Mouse (Mus musculus) C2C12 (cell line): Measurements from ENCODE around the gene Tnxb. TPM values are rescaled to one million over a fixed set of nuclear protein-coding genes. Genes with fewer than 3 reads are reported as not detected.

Experiments
- H3K27me3 ChIP-seq: one replicate; pipeline ENCODE4 v1.6.1; 2011; ENCODE audit not compliant: control insufficient read depth, insufficient read depth, insufficient read length
- H3K36me3 ChIP-seq: one replicate; pipeline ENCODE4 v1.6.1; 2011; ENCODE audit not compliant: control insufficient read depth, insufficient read depth
- H3K4me3 ChIP-seq: one replicate; pipeline ENCODE4 v1.5.1; 2011; ENCODE audit warnings: mild to moderate bottlenecking, control low read depth; ENCODE audit not compliant: poor library complexity, insufficient read depth, severe bottlenecking
- H3K79me2 ChIP-seq: one replicate; pipeline ENCODE4 v1.6.1; 2011; ENCODE audit not compliant: control insufficient read depth, insufficient read depth
- H3K79me3 ChIP-seq: one replicate; pipeline ENCODE4 v1.6.1; 2011; ENCODE audit warnings: low read depth, control low read depth
- H3ac ChIP-seq: one replicate; pipeline ENCODE3; 2011; ENCODE audit warnings: low read depth; ENCODE audit not compliant: control insufficient read depth, insufficient read length
- CEBPB ChIP-seq: IDR thresholded peaks from one replicate; pipeline ENCODE4 v1.6.1; 2011; ENCODE audit warnings: low read depth, mild to moderate bottlenecking, control low read depth, moderate library complexity
- CTCF ChIP-seq: IDR thresholded peaks from one replicate; pipeline ENCODE4 v1.5.1; 2011; ENCODE audit not compliant: control insufficient read depth, insufficient read depth, insufficient read length
- FOSL1 ChIP-seq: IDR thresholded peaks from one replicate; pipeline ENCODE4 v1.8.0; 2011; ENCODE audit warnings: mild to moderate bottlenecking, low read length; ENCODE audit not compliant: poor library complexity, insufficient read depth, severe bottlenecking
- MAX ChIP-seq: IDR thresholded peaks from one replicate; pipeline ENCODE4 v1.6.1; 2011; ENCODE audit warnings: mild to moderate bottlenecking, control low read depth
- MYOD1 ChIP-seq: IDR thresholded peaks from one replicate; pipeline ENCODE4 v1.6.1; 2011; ENCODE audit warnings: low read depth; ENCODE audit not compliant: control insufficient read depth, insufficient read length
- MYOG ChIP-seq: IDR thresholded peaks from one replicate; pipeline ENCODE4 v1.6.1; 2011; ENCODE audit not compliant: control insufficient read depth, insufficient read length; ENCODE audit errors: extremely low read depth
- USF1 ChIP-seq: IDR thresholded peaks from one replicate; pipeline ENCODE4 v1.6.1; 2011; ENCODE audit warnings: low read depth, mild to moderate bottlenecking, control low read depth, moderate library complexity
- polyA plus RNA-seq: library from polyadenylated mRNA; unstranded; fragments of >200 nt; fragmentation: generic; extraction: Trizol; gene quantifications from one replicate; pipeline ENCODE4 v1.2.1, GENCODE M21; 2012; ENCODE audit warnings: missing spikeins

Gene Tnxb
- polyA plus RNA-seq, 1 experiment: 0.02 TPM

DNA sequence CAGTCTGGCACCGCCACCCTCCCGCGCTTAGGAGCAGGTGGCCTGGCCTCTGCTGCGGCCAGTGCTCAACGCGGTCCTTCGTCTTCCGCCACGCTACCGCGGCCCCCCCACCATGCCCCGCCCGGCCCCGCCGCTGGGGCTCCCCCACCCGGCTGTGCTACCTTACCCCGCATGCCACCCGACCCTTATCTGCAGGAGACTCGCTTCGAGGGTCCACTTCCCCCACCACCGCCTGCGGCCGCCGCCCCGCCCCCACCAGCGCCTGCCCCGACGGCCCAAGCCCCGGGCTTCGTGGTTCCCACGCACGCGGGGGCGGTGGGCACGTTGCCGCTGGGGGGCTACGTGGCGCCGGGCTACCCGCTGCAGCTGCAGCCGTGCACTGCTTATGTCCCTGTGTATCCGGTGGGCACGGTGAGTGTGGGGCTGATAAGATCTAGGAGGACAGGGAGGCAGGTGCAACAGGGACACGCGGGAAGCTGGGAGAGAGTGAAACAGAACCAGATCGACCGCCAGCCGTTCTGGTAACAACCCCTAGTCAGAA lies 39.5 kb upstream of the Tnxb start:
- no peak overlapping the region for H3ac ChIP-seq
- no peaks in the 10 kb centered on the region for H3K79me2 ChIP-seq
- peaks cover 38% of the 10 kb centered on the region for H3K27me3 ChIP-seq

DNA sequence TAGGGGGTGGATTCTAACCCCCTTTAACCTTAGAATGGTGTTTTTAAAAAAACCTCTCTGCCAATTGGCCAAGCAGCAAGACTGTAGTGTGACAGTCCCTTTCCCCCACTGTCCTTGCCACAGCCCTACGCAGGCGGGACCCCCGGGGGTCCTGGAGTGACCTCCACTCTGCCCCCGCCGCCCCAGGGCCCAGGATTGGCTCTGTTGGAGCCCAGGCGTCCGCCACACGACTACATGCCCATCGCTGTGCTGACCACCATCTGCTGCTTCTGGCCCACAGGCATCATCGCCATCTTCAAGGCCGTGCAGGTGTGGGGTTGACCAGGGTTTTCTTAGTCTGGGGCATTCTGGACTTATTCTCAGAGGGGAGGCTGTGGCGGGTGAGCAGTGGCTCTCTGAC lies 38.7 kb upstream of the Tnxb start:
- H3K79me3 ChIP-seq: no peaks in the 10 kb centered on the region
- H3K27me3 ChIP-seq: peaks cover 38% of the 10 kb centered on the region
- H3K79me2 ChIP-seq: no peaks in the 10 kb centered on the region
- no peaks in the 10 kb centered on the region for H3K36me3 ChIP-seq
- H3ac ChIP-seq: no peak overlapping the region
- no peak for TF ChIP-seq MYOG
- TF ChIP-seq MYOD1: no peak
- no peak for TF ChIP-seq FOSL1
- TF ChIP-seq USF1: no peak
- TF ChIP-seq MAX: no peak
- TF ChIP-seq CEBPB: no peak
- TF ChIP-seq CTCF: no peak
- no peak overlapping the region for H3K4me3 ChIP-seq

More for the DNA sequence above, 39.5 kb upstream of the Tnxb start:
- H3K79me3 ChIP-seq: no peaks in the 10 kb centered on the region
- TF ChIP-seq MYOG (no peak), CEBPB (no peak), MAX (no peak), FOSL1 (no peak), MYOD1 (no peak), CTCF (no peak)
- H3K36me3 ChIP-seq: no peaks in the 10 kb centered on the region
- H3K4me3 ChIP-seq: no peak overlapping the region

DNA sequence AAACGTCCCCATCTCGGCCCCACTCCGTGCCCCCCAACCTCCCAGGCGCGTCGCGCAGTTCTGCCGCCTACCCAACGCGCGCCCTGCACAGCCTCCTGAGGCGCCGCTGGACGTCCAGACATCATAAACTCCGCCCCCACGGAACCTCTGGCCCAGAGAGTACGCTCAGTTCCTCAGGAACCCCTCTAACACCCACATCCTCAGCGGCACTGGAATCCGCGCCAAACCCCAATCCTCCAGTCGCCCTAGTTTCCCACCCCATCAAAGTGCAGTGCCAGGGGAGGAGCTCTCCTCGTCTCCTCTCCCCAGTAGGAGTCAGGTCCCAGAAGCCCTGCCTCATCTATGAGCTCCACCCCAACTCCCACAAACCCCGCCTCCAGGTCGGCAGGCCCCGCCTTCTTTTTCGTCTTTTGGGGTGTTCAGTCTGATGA lies 38.1 kb upstream of the Tnxb start:
- Histone ChIP-seq H3K27me3 (peaks cover 38% of the 10 kb centered on the region), H3K79me3 (no peaks in the 10 kb centered on the region), H3ac (no peak overlapping the region), H3K4me3 (no peak overlapping the region), H3K36me3 (no peaks in the 10 kb centered on the region), H3K79me2 (no peaks in the 10 kb centered on the region)
- no peak for TF ChIP-seq CTCF
- no peak for TF ChIP-seq CEBPB

DNA sequence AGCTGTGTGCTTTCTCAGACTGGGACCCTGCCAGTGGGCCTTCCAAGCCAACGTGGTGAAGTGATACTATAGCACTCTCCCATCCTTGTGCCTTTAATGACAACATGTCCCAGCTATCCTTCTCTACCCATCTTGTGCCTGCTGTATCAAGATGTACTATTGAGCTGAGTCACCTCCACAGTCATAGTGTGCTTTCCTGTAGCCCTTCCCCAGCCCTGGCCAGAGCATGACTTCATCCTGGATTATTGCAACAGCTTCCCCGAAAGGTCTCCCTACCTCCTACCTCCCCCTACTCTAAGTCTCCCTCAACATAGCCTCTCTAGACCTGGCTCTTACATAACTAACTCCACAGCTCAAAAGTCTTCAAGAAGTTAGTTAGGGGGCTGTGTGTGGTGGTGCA lies 34.7 kb upstream of the Tnxb start:
- no peak for TF ChIP-seq MYOG
- TF ChIP-seq MAX: no peak
- no peaks in the 10 kb centered on the region for H3K79me3 ChIP-seq
- H3K79me2 ChIP-seq: no peaks in the 10 kb centered on the region
- H3K36me3 ChIP-seq: no peaks in the 10 kb centered on the region
- no peak overlapping the region for H3K4me3 ChIP-seq
- no peak overlapping the region for H3ac ChIP-seq
- peaks cover 31% of the 10 kb centered on the region for H3K27me3 ChIP-seq

DNA sequence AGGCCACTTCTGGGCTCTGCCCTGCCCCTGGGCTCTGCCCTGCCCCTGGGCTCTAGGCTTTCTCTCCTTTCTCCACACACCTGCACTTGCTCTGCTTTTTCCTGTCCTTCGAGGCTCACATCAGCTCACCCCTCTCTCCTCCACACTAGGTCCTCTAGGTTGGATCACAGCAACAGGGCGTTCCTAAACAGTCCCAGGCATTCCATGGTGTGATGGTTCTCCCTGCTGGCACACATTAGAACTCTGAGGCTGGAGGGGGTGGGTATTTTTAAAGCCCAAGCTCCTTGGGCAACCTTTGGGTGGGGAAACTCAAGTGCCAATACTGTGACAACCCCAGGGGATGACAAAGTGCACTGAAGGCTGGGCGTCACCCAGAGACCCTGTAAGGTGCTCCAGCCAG lies 32.9 kb upstream of the Tnxb start:
- Histone ChIP-seq H3K79me2 (no peaks in the 10 kb centered on the region), H3ac (no peak overlapping the region), H3K79me3 (no peaks in the 10 kb centered on the region), H3K4me3 (no peak overlapping the region), H3K36me3 (no peaks in the 10 kb centered on the region), H3K27me3 (peaks cover 13% of the 10 kb centered on the region)
- TF ChIP-seq CEBPB: no peak
- no peak for TF ChIP-seq USF1
- TF ChIP-seq FOSL1: no peak
- TF ChIP-seq MYOD1: no peak
- TF ChIP-seq MYOG: no peak
- no peak for TF ChIP-seq CTCF
- TF ChIP-seq MAX: no peak

DNA sequence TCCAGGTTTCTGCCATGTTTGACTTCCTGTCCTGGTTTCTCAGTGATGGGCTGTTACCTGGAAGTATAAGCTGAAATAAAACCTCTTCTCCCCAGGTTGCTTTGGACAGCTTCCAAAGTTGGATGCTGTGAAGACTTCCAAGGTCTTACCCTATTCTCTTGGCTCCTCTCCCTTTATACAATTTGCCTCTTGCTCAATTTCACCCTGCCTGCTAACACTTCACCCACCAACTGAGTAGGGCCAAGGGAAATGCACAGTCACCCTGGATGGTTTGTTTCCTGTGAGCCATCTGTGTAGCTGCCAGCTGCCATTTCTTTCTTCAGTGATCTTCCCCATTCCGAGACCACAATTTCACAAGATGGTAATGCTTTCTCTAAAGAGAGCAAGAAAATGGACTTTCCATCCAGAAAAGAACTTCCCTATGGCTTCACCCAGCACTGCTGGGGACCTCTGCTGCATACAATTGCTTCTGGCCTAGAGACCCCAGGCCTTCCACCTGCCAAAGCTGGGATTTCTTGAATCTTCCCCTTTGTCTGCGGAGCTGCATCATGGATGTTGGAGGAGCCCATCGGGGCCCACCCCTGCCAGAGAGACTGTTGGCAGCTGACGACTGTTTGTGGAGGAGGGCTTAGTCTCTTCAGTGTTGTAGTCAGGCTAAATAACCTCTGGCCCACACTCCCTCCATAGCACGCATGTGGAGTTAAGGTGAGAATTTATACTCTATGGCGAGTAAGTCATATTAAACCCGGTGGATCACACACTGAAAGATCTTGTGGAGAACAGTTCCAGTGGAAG lies 30.7 kb upstream of the Tnxb start:
- TF ChIP-seq CTCF: no peak
- no peak for TF ChIP-seq FOSL1
- TF ChIP-seq CEBPB: no peak
- no peak for TF ChIP-seq USF1
- no peak for TF ChIP-seq MYOD1
- no peak for TF ChIP-seq MYOG
- TF ChIP-seq MAX: no peak
- Histone ChIP-seq H3ac (no peak overlapping the region), H3K27me3 (no peaks in the 10 kb centered on the region), H3K4me3 (no peak overlapping the region), H3K79me2 (no peaks in the 10 kb centered on the region), H3K36me3 (no peaks in the 10 kb centered on the region), H3K79me3 (no peaks in the 10 kb centered on the region)
